Mouse (Mus musculus) left cerebral cortex, postnatal 10 days (tissue): Measurements from ENCODE around the gene Tmem59. TPM values are rescaled to one million over a fixed set of nuclear protein-coding genes. Genes with fewer than 3 reads are reported as not detected.

Experiments
- DNase-seq, 2 experiments: peaks; one replicate each; pipeline ENCODE4 v3.0.0; 2021 to 2022; ENCODE audit warnings: low spot score in 2 of 2, mixed read lengths in 1 of 2; ENCODE audit errors: extremely low spot score in 1 of 2
- intact Hi-C: fragments of 180-260 bp; cut with DNase I; formaldehyde crosslinking; loops from one replicate; pipeline ENCODE4 v1.15.1; 2025
- total RNA-seq, 2 experiments: library from RNA; stranded (reverse); gene quantifications; 2 replicates each; pipeline ENCODE4 v1.2.3; 2021

The Tmem59 gene
- total RNA-seq, result 100 to 1,000 TPM; 168 to 176 TPM

- DNase-seq, result peak; percentile 92 to 99
- intact Hi-C loops, result no loop called here
Measured at GRCm38 (mm10) chr4:107178182-107178829, at the start of gene Tmem59. Gene Tmem59, plus strand, starts transcription at chr4:107178399.

GRCm38 (mm10) chr4:107129373-107129772 is 48.8 kb upstream of the Tmem59 start:
- intact Hi-C loops, result no loop called here
- no peak for DNase-seq

- DNase-seq, result peak in 1 of 2 experiments; percentile 81
Measured at GRCm38 (mm10) chr4:107130534-107130933, 47.7 kb upstream of the Tmem59 start.

GRCm38 (mm10) chr4:107134891-107135290 is 43.3 kb upstream of the Tmem59 start:
- intact Hi-C loops, result no loop called here
- DNase-seq, result no peak

More at GRCm38 (mm10) chr4:107130534-107130933, 47.7 kb upstream of the Tmem59 start:
- intact Hi-C loops, result no loop called here

- intact Hi-C loops, result no loop called here
- no peak for DNase-seq
Measured at GRCm38 (mm10) chr4:107135663-107136062, 42.5 kb upstream of the Tmem59 start.

- intact Hi-C loops, result no loop called here
- DNase-seq, result no peak
Measured at GRCm38 (mm10) chr4:107136531-107136930, 41.7 kb upstream of the Tmem59 start.

GRCm38 (mm10) chr4:107138948-107139835 is 39.0 kb upstream of the Tmem59 start:
- DNase-seq, result no peak
- intact Hi-C loops, result no loop called here

- intact Hi-C loops, result no loop called here
- DNase-seq, result no peak
Measured at GRCm38 (mm10) chr4:107139836-107140631, 38.2 kb upstream of the Tmem59 start.

GRCm38 (mm10) chr4:107143511-107143910 is 34.7 kb upstream of the Tmem59 start:
- no peak for DNase-seq
- intact Hi-C loops, result no loop called here

GRCm38 (mm10) chr4:107150991-107151390 is 27.2 kb upstream of the Tmem59 start:
- intact Hi-C loops, result no loop called here
- peak in 1 of 2 experiments; percentile 32 for DNase-seq

GRCm38 (mm10) chr4:107152571-107152970 is 25.6 kb upstream of the Tmem59 start:
- intact Hi-C loops, result no loop called here
- no peak for DNase-seq

- intact Hi-C loops, result no loop called here
- no peak for DNase-seq
Measured at GRCm38 (mm10) chr4:107156983-107157401, 21.2 kb upstream of the Tmem59 start.

- intact Hi-C loops, result no loop called here
- DNase-seq, result no peak
Measured at GRCm38 (mm10) chr4:107159166-107159773, 18.9 kb upstream of the Tmem59 start.

- no peak for DNase-seq
- intact Hi-C loops, result loop anchor here (5.0 kb wide), 4 partner anchors 93 to 538 kb away; partner anchors contain the start of genes Cyb5rl, Mrpl37, Ssbp3 and Ttc22
Measured at GRCm38 (mm10) chr4:107160181-107160580, 18.0 kb upstream of the Tmem59 start.

- intact Hi-C loops, result loop anchor here (5.0 kb wide), 4 partner anchors 96 to 541 kb away; partner anchors contain the start of genes Cyb5rl, Mrpl37, Ssbp3 and Ttc22
- no peak for DNase-seq
Measured at GRCm38 (mm10) chr4:107163341-107163740, 14.9 kb upstream of the Tmem59 start.

- intact Hi-C loops, result loop anchor here (5.0 kb wide), 4 partner anchors 97 to 542 kb away; partner anchors contain the start of genes Cyb5rl, Mrpl37, Ssbp3 and Ttc22
- peak; percentile 65 to 75 for DNase-seq
Measured at GRCm38 (mm10) chr4:107163756-107164587, 14.2 kb upstream of the Tmem59 start.

GRCm38 (mm10) chr4:107166700-107167099 is 11.5 kb upstream of the Tmem59 start:
- intact Hi-C loops, result no loop called here
- DNase-seq, result no peak

- intact Hi-C loops, result no loop called here
- no peak for DNase-seq
Measured at GRCm38 (mm10) chr4:107167798-107168197, 10.4 kb upstream of the Tmem59 start.
